Mouse (Mus musculus): Measurements from ENCODE around the gene Ctbp1. TPM values are rescaled to one million over a fixed set of nuclear protein-coding genes. Genes with fewer than 3 reads are reported as not detected.

Gene Ctbp1
- total and polyA plus RNA-seq, 3 experiments: 353 to 595 (median 443) TPM

- no peak for DNase-seq (ENCODE audit: low read depth, low spot score)
- Histone ChIP-seq H3K4me1 (ENCODE audit: control insufficient read depth in 1 of 2, insufficient read depth in 2 of 2, low read length in 2 of 2) (peaks cover 41 to 52% of the 10 kb centered on the region in 2 experiments), H3K27ac (ENCODE audit: control insufficient read depth, low read depth, low read length) (peak overlapping the region; percentile 61; the same call in 1 of the 2 replicates), H3K9ac (ENCODE audit: control insufficient read depth, low read depth, low read length, poor library complexity, severe bottlenecking) (no peak overlapping the region), H3K27me3 (ENCODE audit: control insufficient read depth in 1 of 2, insufficient read depth in 2 of 2, low read length in 2 of 2) (no peaks in the 10 kb centered on the region), H3K4me3 (ENCODE audit: control insufficient read depth in 1 of 2, insufficient read depth in 1 of 2, low read depth in 2 of 2, low read length in 2 of 2) (no peak overlapping the region), H3K9me3 (replicated peaks; ENCODE audit: insufficient read depth, low read length) (no peaks in the 10 kb centered on the region), H3K36me3 (ENCODE audit: control insufficient read depth in 1 of 2, insufficient read depth in 2 of 2, low read length in 2 of 2) (peaks cover 0 to 43% of the 10 kb centered on the region in 2 experiments; a peak in 2 of 4 replicates), H3K79me2 (ENCODE audit: control insufficient read depth, insufficient read depth, low read length, poor library complexity) (no peaks in the 10 kb centered on the region)
- TF ChIP-seq BHLHE40 (IDR thresholded peaks at IDR 0.05; ENCODE audit: borderline replicate concordance, low read depth, low read length): no peak
- TF ChIP-seq ZNF384 (IDR thresholded peaks at IDR 0.05; ENCODE audit: low read depth, low read length): no peak
- no peak for TF ChIP-seq ELF1 (IDR thresholded peaks at IDR 0.05; ENCODE audit: low read depth, low read length)
- no peak for TF ChIP-seq MEF2A (IDR thresholded peaks at IDR 0.05; ENCODE audit: extremely low read depth, insufficient replicate concordance, low read depth, low read length, poor library complexity, severe bottlenecking)
- TF ChIP-seq GABPA (IDR thresholded peaks at IDR 0.05; ENCODE audit: low read depth, low read length): no peak
- no peak for TF ChIP-seq RCOR1 (IDR thresholded peaks at IDR 0.05; ENCODE audit: low read depth, low read length)
- TF ChIP-seq HCFC1 (IDR thresholded peaks at IDR 0.05; ENCODE audit: low read depth, low read length): no peak
- TF ChIP-seq CHD2 (IDR thresholded peaks at IDR 0.05; ENCODE audit: low read length): no peak
- no peak for TF ChIP-seq MAX (IDR thresholded peaks at IDR 0.05; ENCODE audit: low read length)
- no peak for TF ChIP-seq RAD21 (IDR thresholded peaks at IDR 0.05; ENCODE audit: low read depth, low read length)
- no peak for TF ChIP-seq MAFK (IDR thresholded peaks at IDR 0.05; ENCODE audit: borderline replicate concordance, low read depth, low read length)
- no peak for TF ChIP-seq EP300 (IDR thresholded peaks at IDR 0.05; ENCODE audit: low read depth in 1 of 2, low read length in 2 of 2)
- TF ChIP-seq POLR2AphosphoS2 (IDR thresholded peaks at IDR 0.05; ENCODE audit: low read length): no peak
- no peak for TF ChIP-seq USF1 (IDR thresholded peaks at IDR 0.05; ENCODE audit: low read depth, low read length)
- no peak for TF ChIP-seq MAZ (IDR thresholded peaks at IDR 0.05; ENCODE audit: low read depth, low read length)
Measured at GRCm38 (mm10) chr5:33219831-33220230, 55.0 kb downstream of the Ctbp1 start.

- Histone ChIP-seq H3K79me2 (ENCODE audit: control insufficient read depth, insufficient read depth, low read length, poor library complexity) (no peaks in the 10 kb centered on the region), H3K9me3 (replicated peaks; ENCODE audit: insufficient read depth, low read length) (no peaks in the 10 kb centered on the region), H3K27ac (ENCODE audit: control insufficient read depth, low read depth, low read length) (peak overlapping the region; percentile 61), H3K27me3 (ENCODE audit: control insufficient read depth in 1 of 2, insufficient read depth in 2 of 2, low read length in 2 of 2) (no peaks in the 10 kb centered on the region), H3K9ac (ENCODE audit: control insufficient read depth, low read depth, low read length, poor library complexity, severe bottlenecking) (peak overlapping the region; percentile 37), H3K4me3 (ENCODE audit: control insufficient read depth in 1 of 2, insufficient read depth in 1 of 2, low read depth in 2 of 2, low read length in 2 of 2) (0 out of 4 replicates have a peak overlapping the region, but pooled peaks of 1 of the 2 experiments have one; percentile 6), H3K4me1 (ENCODE audit: control insufficient read depth in 1 of 2, insufficient read depth in 2 of 2, low read length in 2 of 2) (peaks cover 34 to 42% of the 10 kb centered on the region in 2 experiments), H3K36me3 (ENCODE audit: control insufficient read depth in 1 of 2, insufficient read depth in 2 of 2, low read length in 2 of 2) (peaks cover 0 to 36% of the 10 kb centered on the region in 2 experiments; a peak in 2 of 4 replicates)
- DNase-seq (ENCODE audit: low read depth, low spot score): peak; percentile 82
- TF ChIP-seq POLR2AphosphoS5 (IDR thresholded peaks at IDR 0.05; ENCODE audit: borderline replicate concordance, low read depth, low read length) (no peak), MYC (IDR thresholded peaks at IDR 0.05; ENCODE audit: low read depth, low read length) (0 out of 2 replicates have a peak, but pooled peaks have one; percentile 19), USF2 (IDR thresholded peaks at IDR 0.05; ENCODE audit: borderline replicate concordance in 1 of 2, insufficient read depth in 1 of 2, low read depth in 1 of 2, low read length in 2 of 2) (no peak), KAT2A (conservative IDR thresholded peaks at IDR 0.05; ENCODE audit: low read depth, low read length) (no peak), GABPA (IDR thresholded peaks at IDR 0.05; ENCODE audit: low read depth, low read length) (0 out of 2 replicates have a peak, but pooled peaks have one; percentile 37), ZC3H11A (IDR thresholded peaks at IDR 0.05; ENCODE audit: low read depth, low read length) (no peak), ZNF384 (IDR thresholded peaks at IDR 0.05; ENCODE audit: low read depth, low read length) (no peak), MAX (IDR thresholded peaks at IDR 0.05; ENCODE audit: low read length) (peak; percentile 28; the same call in 1 of the 2 replicates), UBTF (IDR thresholded peaks at IDR 0.05; ENCODE audit: borderline replicate concordance, insufficient read depth, low read depth, low read length) (no peak), MAZ (IDR thresholded peaks at IDR 0.05; ENCODE audit: low read depth, low read length) (no peak), E2F4 (IDR thresholded peaks at IDR 0.05; ENCODE audit: borderline replicate concordance, low read depth, low read length) (no peak), JUND (IDR thresholded peaks at IDR 0.05; ENCODE audit: low read depth, low read length) (no peak), GATA1 (IDR thresholded peaks at IDR 0.05; ENCODE audit: low read depth, low read length) (0 out of 2 replicates have a peak, but pooled peaks have one; percentile 18), EP300 (IDR thresholded peaks at IDR 0.05; ENCODE audit: low read depth in 1 of 2, low read length in 2 of 2) (peak; percentile 37 to 39; a peak in 3 of 4 replicates), CHD1 (IDR thresholded peaks at IDR 0.05; ENCODE audit: low read depth, low read length) (no peak), CHD2 (IDR thresholded peaks at IDR 0.05; ENCODE audit: low read length) (no peak), SIN3A (IDR thresholded peaks at IDR 0.05; ENCODE audit: low read length) (peak; percentile 43; the same call in 1 of the 2 replicates), MYB (IDR thresholded peaks at IDR 0.05; ENCODE audit: low read depth, low read length) (no peak), CTCF (IDR thresholded peaks at IDR 0.05 in 2 of 3, conservative IDR thresholded peaks at IDR 0.05 in 1 of 3; ENCODE audit: control insufficient read depth in 1 of 3, insufficient read depth in 1 of 3, low read depth in 2 of 3, low read length in 3 of 3, poor library complexity in 1 of 3, severe bottlenecking in 1 of 3) (no peak)
Measured at GRCm38 (mm10) chr5:33218746-33219449, 55.9 kb downstream of the Ctbp1 start.

Data from MEL (cell line).